27 mouse cellular contexts compared by ENCODE assay signal in genomic region chr5:123226851-123227250, GRCm38 (mm10). TPM values are rescaled to one million over a fixed set of nuclear protein-coding genes. Genes with fewer than 3 reads are reported as not detected.
DNase-seq lines count a peak whose midpoint lies in the region; ATAC-seq and TF ChIP-seq lines count a peak whose summit lies in the region.
"Had no signal": no experiment of that assay in that cellular context is flagged by ENCODE, and none has a peak within 500 bp of the region (broad histone marks: within the 10 kb centered on the region; RNA-seq: fewer than 3 reads in every experiment).

No protein-coding gene starts in this region.

- no peaks in the 10 kb centered on the region for H3K27me3 ChIP-seq in liver, adult 2 months (ENCODE audit: control insufficient read depth, insufficient read depth, low read length)
- no peaks in the 10 kb centered on the region for H3K27me3 ChIP-seq in liver, embryonic 12.5 days (replicated peaks)
- no peaks in the 10 kb centered on the region for H3K27me3 ChIP-seq in liver, embryonic 15.5 days
- no peaks in the 10 kb centered on the region for H3K27me3 ChIP-seq in liver, postnatal 0 days (ENCODE audit: insufficient read depth, low read length)
- H3K27me3 ChIP-seq: CH12.LX; embryonic facial prominence, embryonic 12.5 days; forebrain, embryonic 13.5 days; Patski had no signal

- H3K27ac ChIP-seq in liver, adult 2 months (replicated peaks; ENCODE audit: insufficient read depth, low read depth, low read length) = peak overlapping the region; percentile 93
- no peak overlapping the region for H3K27ac ChIP-seq in liver, embryonic 12.5 days
- H3K27ac ChIP-seq in liver, embryonic 15.5 days (replicated peaks) = peak overlapping the region; percentile 45
- peak overlapping the region; percentile 86 for H3K27ac ChIP-seq in liver, postnatal 0 days (ENCODE audit: low read depth)
- H3K27ac ChIP-seq: embryonic facial prominence, embryonic 10.5 days; embryonic facial prominence, embryonic 12.5 days; forebrain, embryonic 13.5 days had no signal

- no peak overlapping the region for H3K4me3 ChIP-seq in liver, adult 2 months (ENCODE audit: insufficient read depth, low read depth, low read length)
- no peak overlapping the region for H3K4me3 ChIP-seq in liver, embryonic 12.5 days
- no peak overlapping the region for H3K4me3 ChIP-seq in liver, embryonic 15.5 days (replicated peaks)
- no peak overlapping the region for H3K4me3 ChIP-seq in liver, postnatal 0 days (ENCODE audit: low read depth, low read length)
- H3K4me3 ChIP-seq: forebrain, embryonic 13.5 days had no signal

- ATAC-seq in liver, embryonic 12.5 days = no peak
- ATAC-seq in liver, embryonic 15.5 days (ENCODE audit: insufficient read depth) = no peak
- ATAC-seq in liver, postnatal 0 days = no peak
- ATAC-seq: activated CD4-positive, CD25-positive, alpha-beta regulatory T cell, adult 4 months; CD4-positive, CD25-positive, alpha-beta regulatory T cell, adult 4 months; Patski had no signal

- H3K9me3 ChIP-seq in liver, embryonic 12.5 days (replicated peaks) = no peaks in the 10 kb centered on the region
- no peaks in the 10 kb centered on the region for H3K9me3 ChIP-seq in liver, embryonic 15.5 days (replicated peaks)
- H3K9me3 ChIP-seq in liver, postnatal 0 days (ENCODE audit: low read length) = no peaks in the 10 kb centered on the region
- H3K9me3 ChIP-seq: embryonic facial prominence, embryonic 10.5 days; embryonic facial prominence, embryonic 12.5 days; forebrain, embryonic 13.5 days; G1E had no signal

- TF ChIP-seq EP300 in liver, postnatal 0 days (IDR thresholded peaks at IDR 0.05; ENCODE audit: low read depth) = no peak

- peak overlapping the region; percentile 2; the same call in 1 of the 2 replicates for H3K9ac ChIP-seq in liver, adult 2 months (ENCODE audit: low read depth, low read length)
- no peak overlapping the region for H3K9ac ChIP-seq in liver, embryonic 12.5 days
- no peak overlapping the region for H3K9ac ChIP-seq in liver, embryonic 15.5 days
- no peak overlapping the region for H3K9ac ChIP-seq in liver, postnatal 0 days (replicated peaks)
- H3K9ac ChIP-seq: embryonic facial prominence, embryonic 12.5 days; forebrain, embryonic 13.5 days had no signal

- TF ChIP-seq POLR2A in liver, adult 2 months (IDR thresholded peaks at IDR 0.05; ENCODE audit: extremely low read depth, insufficient read depth, low read length) = no peak

- H3K36me3 ChIP-seq in liver, adult 2 months (ENCODE audit: control insufficient read depth, insufficient read depth, low read length) = no peaks in the 10 kb centered on the region; the same call in 1 of the 2 replicates
- H3K36me3 ChIP-seq in liver, embryonic 12.5 days = peaks cover 15% of the 10 kb centered on the region
- peaks cover 8% of the 10 kb centered on the region for H3K36me3 ChIP-seq in liver, embryonic 15.5 days (replicated peaks)
- H3K36me3 ChIP-seq in liver, postnatal 0 days (replicated peaks; ENCODE audit: insufficient read depth, low read length) = peaks cover 5% of the 10 kb centered on the region; the same call in 1 of the 2 replicates

- H3K79me2 ChIP-seq in liver, adult 2 months (ENCODE audit: control insufficient read depth, insufficient read depth, low read length) = peaks cover 9% of the 10 kb centered on the region; the same call in 1 of the 2 replicates

- 23% methylated on average over 7 of the region's 7 CpGs for WGBS in liver, adult 2 months
- 81% methylated on average over 7 of the region's 7 CpGs for WGBS in liver, embryonic 12.5 days (ENCODE audit: insufficient replicate concordance)
- 81% methylated on average over 7 of the region's 7 CpGs for WGBS in liver, embryonic 15.5 days (ENCODE audit: insufficient replicate concordance)
- 74% methylated on average over 7 of the region's 7 CpGs for WGBS in liver, postnatal 0 days (ENCODE audit: insufficient replicate concordance)

- peaks cover 16% of the 10 kb centered on the region for H3K4me1 ChIP-seq in liver, adult 2 months (ENCODE audit: control insufficient read depth, insufficient read depth, low read length)
- peaks cover 41% of the 10 kb centered on the region for H3K4me1 ChIP-seq in liver, embryonic 12.5 days
- peaks cover 63% of the 10 kb centered on the region for H3K4me1 ChIP-seq in liver, embryonic 15.5 days (replicated peaks)
- peaks cover 33% of the 10 kb centered on the region for H3K4me1 ChIP-seq in liver, postnatal 0 days (ENCODE audit: insufficient read depth)

- DNase-seq in heart, adult 11 months = peak; percentile 62
- no peak for DNase-seq in heart, adult 9 months (ENCODE audit: low spot score in 2 of 2)
- DNase-seq in liver, adult 2 months (ENCODE audit: extremely low read depth, low read depth, low spot score) = peak; percentile 96
- no peak for DNase-seq in liver
- DNase-seq in liver, postnatal 0 days = peak; percentile 11
- DNase-seq: adrenal gland, adult 8-10 months; adrenal gland, postnatal 14 days; adrenal gland, postnatal 36 days; B cell, adult 2 months; cerebellum, adult 11-12 months; cerebellum, adult 2 months; cerebellum, adult 9-10 months; cerebellum, postnatal 10 days; cerebellum, postnatal 25 days had no signal

- TF ChIP-seq CTCF in liver, adult 2 months (IDR thresholded peaks at IDR 0.05; ENCODE audit: low read depth, low read length) = no peak
- TF ChIP-seq CTCF in liver, postnatal 0 days (IDR thresholded peaks at IDR 0.05; ENCODE audit: low read depth) = no peak

- H3K4me2 ChIP-seq in liver, embryonic 12.5 days = no peak overlapping the region
- no peak overlapping the region for H3K4me2 ChIP-seq in liver, embryonic 15.5 days
- H3K4me2 ChIP-seq in liver, postnatal 0 days (ENCODE audit: low read depth, low read length) = no peak overlapping the region

RNA-seq across cellular contexts. Expression of gene Wdr66, which starts 25.1 kb away (rescaled TPM):
- 0.37 and 0.60 TPM in 2 replicates for total RNA-seq in liver, adult 2 months (2014; rRNA removed)
- polyA plus RNA-seq in liver, adult 2 months (2012; rRNA removed) = 0.35 and 0.60 TPM in 2 replicates
- 0.10 and 0.29 TPM in 2 replicates for polyA plus RNA-seq in liver, embryonic 12.5 days (2016; fragmentation: Nextera tagmentation; extraction: Ambion mirVana)
- polyA plus RNA-seq in liver, embryonic 15.5 days (2015; fragmentation: Nextera tagmentation; extraction: Ambion mirVana) = 0.14 TPM in 1 of 2 replicates, not detected in the other
- 0.06 and 0.21 TPM in 2 replicates for polyA plus RNA-seq in liver, postnatal 0 days (2015; fragmentation: Nextera tagmentation; extraction: Ambion mirVana)
- polyA plus RNA-seq: G1E had no signal

RNA-seq across cellular contexts. Expression of gene Hpd, which starts 44.3 kb away (rescaled TPM):
- total RNA-seq in liver, adult 2 months (2014; rRNA removed) = 3,614 and 3,656 TPM in 2 replicates
- 3,813 and 5,374 TPM in 2 replicates for polyA plus RNA-seq in liver, adult 2 months (2012; rRNA removed)
- polyA plus RNA-seq in liver, embryonic 12.5 days (2016; fragmentation: Nextera tagmentation; extraction: Ambion mirVana) = 5.9 and 6.1 TPM in 2 replicates
- 61.7 and 87.5 TPM in 2 replicates for polyA plus RNA-seq in liver, embryonic 15.5 days (2015; fragmentation: Nextera tagmentation; extraction: Ambion mirVana)
- polyA plus RNA-seq in liver, postnatal 0 days (2015; fragmentation: Nextera tagmentation; extraction: Ambion mirVana) = 638 and 713 TPM in 2 replicates
- total RNA-seq: G1E had no signal
- polyA plus RNA-seq: activated CD4-positive, CD25-positive, alpha-beta regulatory T cell, adult 4 months; CD4-positive, CD25-positive, alpha-beta regulatory T cell, adult 4 months; cerebellum, adult 2 months; cortical plate, adult 2 months; embryonic facial prominence, embryonic 10.5 days; embryonic facial prominence, embryonic 12.5 days; embryonic facial prominence, embryonic 14.5 days; forebrain, embryonic 11.5 days; forebrain, embryonic 13.5 days; G1E; Patski had no signal

RNA-seq across cellular contexts. Expression of gene Psmd9, which starts 57.6 kb away (rescaled TPM):
- 29.8 and 39.8 TPM in 2 replicates for total RNA-seq in liver, adult 2 months (2014; rRNA removed)
- 26.4 and 28.5 TPM in 2 replicates for polyA plus RNA-seq in liver, adult 2 months (2012; rRNA removed)
- 77.4 and 77.8 TPM in 2 replicates for polyA plus RNA-seq in liver, embryonic 12.5 days (2016; fragmentation: Nextera tagmentation; extraction: Ambion mirVana)
- polyA plus RNA-seq in liver, embryonic 15.5 days (2015; fragmentation: Nextera tagmentation; extraction: Ambion mirVana) = 70.1 and 77.2 TPM in 2 replicates
- polyA plus RNA-seq in liver, postnatal 0 days (2015; fragmentation: Nextera tagmentation; extraction: Ambion mirVana) = 116 and 120 TPM in 2 replicates

Comparison
In these comparisons a context has a peak if more than half of its experiments do, and no peak if none do; other contexts are left out.
1. DNase-seq: peak in heart, adult 11 months (single experiment), liver, adult 2 months (single experiment) and liver, postnatal 0 days (single experiment); none in heart, adult 9 months (0 of 2) and liver (single experiment).